Mouse (Mus musculus): ENCODE measurements around the gene Kcnt2. TPM values are rescaled to one million over a fixed set of nuclear protein-coding genes. Genes with fewer than 3 reads are reported as not detected.

Kcnt2 gene
- polyA plus RNA-seq, 1 experiment from 2014 or later: 1.6 TPM

- no peak for DNase-seq (ENCODE audit: low spot score)
- no peak for ATAC-seq (replicated peaks; ENCODE audit: low FRiP score)
- H3K9ac ChIP-seq (ENCODE audit: low read length): no peak overlapping the region
- no peaks in the 10 kb centered on the region for H3K9me3 ChIP-seq (ENCODE audit: control insufficient read depth, low read length)
- no peak overlapping the region for H3K27ac ChIP-seq (ENCODE audit: low read depth, low read length)
- no peak overlapping the region for H3K4me3 ChIP-seq (ENCODE audit: low read depth, low read length)
- no peaks in the 10 kb centered on the region for H3K4me1 ChIP-seq (replicated peaks; ENCODE audit: control insufficient read depth, insufficient read depth, low read length)
- no peaks in the 10 kb centered on the region for H3K36me3 ChIP-seq (ENCODE audit: control insufficient read depth, insufficient read depth, low read length)
- no peaks in the 10 kb centered on the region for H3K27me3 ChIP-seq (ENCODE audit: control insufficient read depth, insufficient read depth, low read length)
- WGBS: 87% methylated on average over 1 of the region's 1 CpGs
- no peak overlapping the region for H3K4me2 ChIP-seq (ENCODE audit: low read depth, low read length, severe bottlenecking)
These were observed 197.9 kb downstream of the Kcnt2 start for GRCm38 (mm10) chr1:140443904-140444303.

DNA sequence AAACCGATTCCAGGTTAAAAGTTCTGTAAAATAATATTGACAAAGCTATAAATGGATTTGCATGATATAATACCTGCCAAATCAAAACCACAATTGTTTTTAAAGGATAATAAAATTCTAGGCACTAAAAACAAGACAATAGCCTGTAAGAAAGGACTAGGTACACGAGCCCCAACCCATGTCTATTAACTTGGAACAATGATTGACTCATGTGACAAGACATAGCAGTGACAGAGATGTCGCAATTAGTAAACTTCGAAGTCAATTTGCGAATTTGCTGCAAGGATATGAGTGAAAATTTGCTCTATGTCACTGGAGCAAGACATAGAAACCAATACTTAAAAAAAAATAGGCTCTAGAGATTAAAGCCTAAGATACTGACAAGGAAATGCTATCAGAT, 198.4 kb downstream of the Kcnt2 start:
- H3K36me3 ChIP-seq (ENCODE audit: control insufficient read depth, insufficient read depth, low read length): no peaks in the 10 kb centered on the region
- DNase-seq (ENCODE audit: low spot score) (no peak), ATAC-seq (replicated peaks; ENCODE audit: low FRiP score) (no peak)
- 90% methylated on average over 5 of the region's 5 CpGs for WGBS
- H3K9ac ChIP-seq (ENCODE audit: low read length): no peak overlapping the region
- no peaks in the 10 kb centered on the region for H3K4me1 ChIP-seq (replicated peaks; ENCODE audit: control insufficient read depth, insufficient read depth, low read length)
- H3K9me3 ChIP-seq (ENCODE audit: control insufficient read depth, low read length): no peaks in the 10 kb centered on the region
- H3K27ac ChIP-seq (ENCODE audit: low read depth, low read length): no peak overlapping the region
- no peak overlapping the region for H3K4me2 ChIP-seq (ENCODE audit: low read depth, low read length, severe bottlenecking)
- no peaks in the 10 kb centered on the region for H3K27me3 ChIP-seq (ENCODE audit: control insufficient read depth, insufficient read depth, low read length)
- H3K4me3 ChIP-seq (ENCODE audit: low read depth, low read length): no peak overlapping the region

DNA sequence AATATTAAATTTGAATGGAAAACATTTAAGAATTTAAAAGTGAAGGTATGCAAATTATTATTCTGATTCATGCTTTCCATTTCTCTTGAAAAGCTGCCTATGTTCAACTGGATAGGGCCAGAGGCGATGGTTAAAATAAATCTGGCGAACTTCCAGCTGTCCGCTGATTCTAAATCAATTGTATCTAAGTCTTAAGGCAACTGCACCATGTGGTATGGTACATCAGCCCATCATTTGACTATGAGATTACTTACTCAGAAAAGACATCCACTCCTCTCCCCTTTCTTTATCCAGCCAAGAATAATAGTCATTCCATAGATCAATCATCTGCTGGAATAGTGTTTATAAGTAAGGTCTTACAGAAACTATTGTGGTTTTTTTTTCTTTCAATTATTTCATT, 205.5 kb downstream of the Kcnt2 start:
- H3K27ac ChIP-seq (ENCODE audit: low read depth, low read length): no peak overlapping the region
- ATAC-seq (replicated peaks; ENCODE audit: low FRiP score): no peak
- no peaks in the 10 kb centered on the region for H3K4me1 ChIP-seq (replicated peaks; ENCODE audit: control insufficient read depth, insufficient read depth, low read length)
- no peaks in the 10 kb centered on the region for H3K27me3 ChIP-seq (ENCODE audit: control insufficient read depth, insufficient read depth, low read length)
- H3K4me3 ChIP-seq (ENCODE audit: low read depth, low read length): no peak overlapping the region
- no peak overlapping the region for H3K9ac ChIP-seq (ENCODE audit: low read length)
- DNase-seq (ENCODE audit: low spot score): no peak
- 89% methylated on average over 3 of the region's 3 CpGs for WGBS
- H3K9me3 ChIP-seq (ENCODE audit: control insufficient read depth, low read length): no peaks in the 10 kb centered on the region
- H3K4me2 ChIP-seq (ENCODE audit: low read depth, low read length, severe bottlenecking): no peak overlapping the region
- H3K36me3 ChIP-seq (ENCODE audit: control insufficient read depth, insufficient read depth, low read length): no peaks in the 10 kb centered on the region

DNA sequence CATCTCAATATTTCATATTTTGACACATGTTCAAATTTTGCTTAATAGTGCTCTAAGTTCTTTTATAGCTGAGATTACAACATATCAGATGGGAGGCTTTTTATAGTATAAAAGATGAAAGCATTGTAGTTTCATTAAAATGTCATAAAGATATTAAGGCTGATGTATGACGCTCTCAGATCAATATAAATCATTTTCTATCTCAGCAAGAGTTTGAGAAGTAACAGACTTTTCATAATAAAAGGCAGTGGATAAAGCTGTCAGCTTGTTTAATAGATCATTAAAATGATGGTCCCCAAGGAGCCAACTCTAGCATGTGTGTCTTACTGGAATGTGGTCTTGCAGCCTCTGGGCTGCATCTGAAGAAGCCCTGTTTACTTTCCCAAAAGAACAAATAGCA, 206.0 kb downstream of the Kcnt2 start:
- Histone ChIP-seq H3K9me3 (ENCODE audit: control insufficient read depth, low read length) (no peaks in the 10 kb centered on the region), H3K4me2 (ENCODE audit: low read depth, low read length, severe bottlenecking) (no peak overlapping the region), H3K27me3 (ENCODE audit: control insufficient read depth, insufficient read depth, low read length) (no peaks in the 10 kb centered on the region), H3K36me3 (ENCODE audit: control insufficient read depth, insufficient read depth, low read length) (no peaks in the 10 kb centered on the region), H3K9ac (ENCODE audit: low read length) (no peak overlapping the region), H3K27ac (ENCODE audit: low read depth, low read length) (no peak overlapping the region), H3K4me3 (ENCODE audit: low read depth, low read length) (no peak overlapping the region), H3K4me1 (replicated peaks; ENCODE audit: control insufficient read depth, insufficient read depth, low read length) (no peaks in the 10 kb centered on the region)
- 81% methylated on average over 1 of the region's 1 CpGs for WGBS
- no peak for DNase-seq (ENCODE audit: low spot score)
- no peak for ATAC-seq (replicated peaks; ENCODE audit: low FRiP score)

- Histone ChIP-seq H3K27me3 (ENCODE audit: control insufficient read depth, insufficient read depth, low read length) (no peaks in the 10 kb centered on the region), H3K4me2 (ENCODE audit: low read depth, low read length, severe bottlenecking) (no peak overlapping the region), H3K9ac (ENCODE audit: low read length) (no peak overlapping the region), H3K36me3 (ENCODE audit: control insufficient read depth, insufficient read depth, low read length) (no peaks in the 10 kb centered on the region), H3K9me3 (ENCODE audit: control insufficient read depth, low read length) (no peaks in the 10 kb centered on the region), H3K4me3 (ENCODE audit: low read depth, low read length) (no peak overlapping the region), H3K27ac (ENCODE audit: low read depth, low read length) (no peak overlapping the region), H3K4me1 (replicated peaks; ENCODE audit: control insufficient read depth, insufficient read depth, low read length) (no peaks in the 10 kb centered on the region)
- 83% methylated on average over 2 of the region's 2 CpGs for WGBS
- DNase-seq (ENCODE audit: low spot score) (no peak), ATAC-seq (replicated peaks; ENCODE audit: low FRiP score) (no peak)
These were observed 209.9 kb downstream of the Kcnt2 start for GRCm38 (mm10) chr1:140455903-140456302.

DNA sequence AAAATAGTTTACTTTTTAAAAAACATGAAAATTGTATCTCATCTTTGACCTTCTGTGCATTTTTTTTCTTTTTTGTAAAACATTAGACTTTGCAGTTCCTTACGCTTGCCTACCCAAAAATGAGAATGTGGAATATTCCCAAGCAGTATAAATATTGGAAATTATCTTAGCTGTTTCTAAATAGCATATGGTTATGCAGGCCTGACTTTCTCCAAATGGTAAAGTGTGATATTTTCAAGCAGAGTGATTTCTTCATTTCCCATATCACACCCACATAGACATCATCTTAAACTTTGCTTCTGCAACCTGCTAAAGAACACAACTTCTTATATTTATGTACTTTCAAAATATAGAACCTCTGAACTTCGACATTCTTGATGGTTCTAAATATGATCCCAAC, 210.9 kb downstream of the Kcnt2 start:
- no peak for ATAC-seq (replicated peaks; ENCODE audit: low FRiP score)
- no peak overlapping the region for H3K4me2 ChIP-seq (ENCODE audit: low read depth, low read length, severe bottlenecking)
- 89% methylated on average over 2 of the region's 2 CpGs for WGBS

DNA sequence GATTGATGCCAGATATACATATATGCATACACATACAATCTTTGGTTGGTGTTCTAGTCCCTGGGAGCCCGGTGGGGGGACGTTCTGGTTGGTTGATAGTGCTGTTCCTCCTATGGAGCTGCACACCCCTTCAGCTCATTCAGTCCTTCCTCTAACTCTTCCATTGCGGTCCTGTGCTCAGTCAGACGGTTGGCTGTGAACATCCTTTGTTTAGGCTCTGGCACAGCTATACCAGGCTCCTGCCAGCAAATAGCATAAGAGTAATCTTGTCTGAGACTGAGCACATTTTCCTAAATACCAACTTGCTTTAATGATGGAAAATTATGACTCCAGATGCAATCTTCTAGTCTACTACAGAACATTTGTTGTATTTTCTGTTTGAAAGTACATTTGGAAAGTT, 222.4 kb downstream of the Kcnt2 start:
- Histone ChIP-seq H3K4me1 (replicated peaks; ENCODE audit: control insufficient read depth, insufficient read depth, low read length) (no peaks in the 10 kb centered on the region), H3K36me3 (ENCODE audit: control insufficient read depth, insufficient read depth, low read length) (no peaks in the 10 kb centered on the region), H3K9ac (ENCODE audit: low read length) (no peak overlapping the region), H3K9me3 (ENCODE audit: control insufficient read depth, low read length) (no peaks in the 10 kb centered on the region), H3K27me3 (ENCODE audit: control insufficient read depth, insufficient read depth, low read length) (no peaks in the 10 kb centered on the region), H3K4me2 (ENCODE audit: low read depth, low read length, severe bottlenecking) (no peak overlapping the region), H3K27ac (ENCODE audit: low read depth, low read length) (no peak overlapping the region), H3K4me3 (ENCODE audit: low read depth, low read length) (no peak overlapping the region)
- ATAC-seq (replicated peaks; ENCODE audit: low FRiP score) (no peak), DNase-seq (ENCODE audit: low spot score) (no peak)
- 76% methylated on average over 4 of the region's 4 CpGs for WGBS

More for the DNA sequence above, 210.9 kb downstream of the Kcnt2 start:
- Histone ChIP-seq H3K36me3 (ENCODE audit: control insufficient read depth, insufficient read depth, low read length) (no peaks in the 10 kb centered on the region), H3K9me3 (ENCODE audit: control insufficient read depth, low read length) (no peaks in the 10 kb centered on the region), H3K4me1 (replicated peaks; ENCODE audit: control insufficient read depth, insufficient read depth, low read length) (no peaks in the 10 kb centered on the region), H3K27me3 (ENCODE audit: control insufficient read depth, insufficient read depth, low read length) (no peaks in the 10 kb centered on the region), H3K9ac (ENCODE audit: low read length) (no peak overlapping the region), H3K4me3 (ENCODE audit: low read depth, low read length) (no peak overlapping the region), H3K27ac (ENCODE audit: low read depth, low read length) (no peak overlapping the region)
- DNase-seq (ENCODE audit: low spot score): no peak

GRCm38 (mm10) chr1:140469586-140469985, 223.6 kb downstream of the Kcnt2 start:
- Histone ChIP-seq H3K9ac (ENCODE audit: low read length) (no peak overlapping the region), H3K4me1 (replicated peaks; ENCODE audit: control insufficient read depth, insufficient read depth, low read length) (no peaks in the 10 kb centered on the region), H3K27me3 (ENCODE audit: control insufficient read depth, insufficient read depth, low read length) (no peaks in the 10 kb centered on the region), H3K27ac (ENCODE audit: low read depth, low read length) (no peak overlapping the region), H3K4me3 (ENCODE audit: low read depth, low read length) (no peak overlapping the region), H3K9me3 (ENCODE audit: control insufficient read depth, low read length) (no peaks in the 10 kb centered on the region), H3K36me3 (ENCODE audit: control insufficient read depth, insufficient read depth, low read length) (no peaks in the 10 kb centered on the region), H3K4me2 (ENCODE audit: low read depth, low read length, severe bottlenecking) (no peak overlapping the region)
- ATAC-seq (replicated peaks; ENCODE audit: low FRiP score) (no peak), DNase-seq (ENCODE audit: low spot score) (no peak)
- WGBS: 80% methylated on average over 1 of the region's 1 CpGs

- Histone ChIP-seq H3K27ac (ENCODE audit: low read depth, low read length) (no peak overlapping the region), H3K27me3 (ENCODE audit: control insufficient read depth, insufficient read depth, low read length) (no peaks in the 10 kb centered on the region), H3K4me3 (ENCODE audit: low read depth, low read length) (no peak overlapping the region), H3K9me3 (ENCODE audit: control insufficient read depth, low read length) (no peaks in the 10 kb centered on the region), H3K9ac (ENCODE audit: low read length) (no peak overlapping the region), H3K4me1 (replicated peaks; ENCODE audit: control insufficient read depth, insufficient read depth, low read length) (no peaks in the 10 kb centered on the region), H3K4me2 (ENCODE audit: low read depth, low read length, severe bottlenecking) (no peak overlapping the region), H3K36me3 (ENCODE audit: control insufficient read depth, insufficient read depth, low read length) (no peaks in the 10 kb centered on the region)
- 75% methylated on average over 2 of the region's 2 CpGs for WGBS
- ATAC-seq (replicated peaks; ENCODE audit: low FRiP score) (no peak), DNase-seq (ENCODE audit: low spot score) (no peak)
These were observed 231.0 kb downstream of the Kcnt2 start for GRCm38 (mm10) chr1:140476921-140477320.
